Mouse (Mus musculus): Measurements from ENCODE around the gene Catsper3.

DNA sequence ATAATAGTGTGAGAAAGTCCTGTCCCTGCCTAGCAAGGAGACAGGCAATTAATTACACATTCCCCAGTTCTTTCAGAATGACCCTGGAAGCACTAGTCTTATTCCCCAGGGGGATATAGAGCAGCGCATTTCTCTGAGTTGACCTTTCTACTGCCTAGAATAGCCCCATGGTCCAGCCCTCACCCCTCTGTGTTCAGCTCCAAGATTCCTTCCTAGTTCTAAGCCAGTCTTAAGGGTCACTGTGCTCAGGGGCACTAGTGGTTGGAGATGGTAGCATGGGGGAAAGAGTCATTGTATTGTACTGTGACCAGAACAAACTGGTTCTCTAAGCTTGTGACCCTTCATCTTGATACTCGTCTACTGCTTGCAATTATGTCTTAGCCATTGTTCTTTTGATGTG is 16.9 kb downstream of the Catsper3 start:
- no peak for TF ChIP-seq CTCF (IDR thresholded peaks at IDR 0.05; ENCODE audit: low read depth, low read length)
- no peak for TF ChIP-seq POLR2A (IDR thresholded peaks at IDR 0.05; ENCODE audit: borderline replicate concordance, low read depth, low read length)

Measured in bone marrow macrophage, adult 2 months (primary cell).